Mouse (Mus musculus) liver, adult 2 months (tissue): ENCODE data around the gene Gpha2.

Experiments used
- CTCF ChIP-seq: fragments of 200-500 bp; IDR thresholded peaks from 2 replicates; pipeline ENCODE4 v1.5.1; 2011; ENCODE audit warnings: low read depth, low read length, control low read depth
- POLR2A ChIP-seq: fragments of 200-500 bp; IDR thresholded peaks from 2 replicates; pipeline ENCODE4 v1.6.1; 2011; ENCODE audit warnings: low read length, control low read depth; ENCODE audit not compliant: insufficient read depth; ENCODE audit errors: extremely low read depth

DNA sequence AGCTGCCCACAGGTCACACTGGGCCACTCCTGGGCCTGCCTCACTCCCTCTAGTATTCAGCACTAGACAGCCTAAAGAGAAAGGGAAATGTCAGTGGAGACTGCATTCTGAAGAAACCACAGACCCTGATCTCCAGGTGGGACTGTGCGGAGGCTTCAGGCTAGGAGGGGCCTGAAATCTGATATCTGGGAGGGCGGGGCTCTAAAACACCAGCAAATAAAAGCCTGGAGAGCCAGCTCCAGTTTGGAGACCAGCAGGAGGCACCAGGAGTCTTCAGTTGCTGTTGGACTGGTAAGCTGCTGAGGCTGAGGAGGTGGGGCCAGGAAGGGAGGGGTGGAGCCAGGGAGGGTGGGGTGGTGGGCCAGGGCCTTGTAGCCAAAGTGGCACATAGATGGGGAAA is at the start of gene Gpha2:
- TF ChIP-seq CTCF = no peak
- no peak for TF ChIP-seq POLR2A
